Mouse (Mus musculus) cerebellum, adult 2 months (tissue): ENCODE measurements around the gene Olfr1427.

Experiments
- CTCF ChIP-seq: fragments of 200-500 bp; IDR thresholded peaks from 2 replicates; pipeline ENCODE4 v1.5.1; 2011; ENCODE audit warnings: low read depth, mild to moderate bottlenecking, control low read depth, low read length, moderate library complexity, borderline replicate concordance; ENCODE audit not compliant: insufficient read depth
- POLR2A ChIP-seq: fragments of 200-500 bp; IDR thresholded peaks from 2 replicates; pipeline ENCODE4 v1.6.1; 2011; ENCODE audit warnings: low read length, control low read depth, borderline replicate concordance; ENCODE audit not compliant: insufficient read depth

- TF ChIP-seq POLR2A (no peak), CTCF (no peak)
Measured at GRCm38 (mm10) chr19:12116464-12116863, 13.3 kb upstream of the Olfr1427 start.
